Mouse (Mus musculus) thymus, postnatal 36 days (tissue): ENCODE data around the gene 2610042L04Rik.
"Not testable (repeated sequence)": the region's sequence is repeated elsewhere in the genome, so short reads cannot be mapped to it uniquely, and the experiment has no call there.

Experiments used
- DNase-seq, 2 experiments: peaks; one replicate each; pipeline ENCODE4 v3.0.0; 2022; ENCODE audit warnings: mixed read lengths in 2 of 2

The 2610042L04Rik gene

GRCm38 (mm10) chr14:4334476-4335080 lies at the start of gene 2610042L04Rik:
TSS of gene 2610042L04Rik (plus strand) at chr14:4334763.
- not testable (repeated sequence) for DNase-seq

GRCm38 (mm10) chr14:4316983-4317382 lies 17.6 kb upstream of the 2610042L04Rik start, which contains the start of gene Gm3149:
TSS of gene Gm3149 (plus strand) at chr14:4317283.
- not testable (repeated sequence) for DNase-seq

GRCm38 (mm10) chr14:4335506-4335905 lies 943 bp downstream of the 2610042L04Rik start:
- DNase-seq: not testable (repeated sequence)

- not testable (repeated sequence) for DNase-seq
Measured at GRCm38 (mm10) chr14:4368991-4369390, 34.4 kb downstream of the 2610042L04Rik start.

- not testable (repeated sequence) for DNase-seq
Measured at GRCm38 (mm10) chr14:4369691-4370090, 35.1 kb downstream of the 2610042L04Rik start.

GRCm38 (mm10) chr14:4377871-4378270 lies 43.3 kb downstream of the 2610042L04Rik start:
- not testable (repeated sequence) for DNase-seq

GRCm38 (mm10) chr14:4385606-4386005 lies 51.0 kb downstream of the 2610042L04Rik start:
- not testable (repeated sequence) for DNase-seq

GRCm38 (mm10) chr14:4392841-4393530 lies 58.4 kb downstream of the 2610042L04Rik start:
- DNase-seq: not testable (repeated sequence)

GRCm38 (mm10) chr14:4397226-4397625 lies 62.7 kb downstream of the 2610042L04Rik start, which contains the start of gene Gm3159:
TSS of gene Gm3159 (plus strand) at chr14:4397526.
- DNase-seq: not testable (repeated sequence)

GRCm38 (mm10) chr14:4398624-4399023 lies 64.1 kb downstream of the 2610042L04Rik start:
- not testable (repeated sequence) for DNase-seq

- not testable (repeated sequence) for DNase-seq
Measured at GRCm38 (mm10) chr14:4400115-4400789, 65.7 kb downstream of the 2610042L04Rik start.

GRCm38 (mm10) chr14:4401245-4401644 lies 66.7 kb downstream of the 2610042L04Rik start:
- DNase-seq: not testable (repeated sequence)

- DNase-seq: not testable (repeated sequence)
Measured at GRCm38 (mm10) chr14:4403840-4404239, 69.3 kb downstream of the 2610042L04Rik start.
